Mouse (Mus musculus) erythroblast, embryonic 14.5 days (primary cell): ENCODE data around the gene Scamp4. TPM values are rescaled to one million over a fixed set of nuclear protein-coding genes. Genes with fewer than 3 reads are reported as not detected.

Source experiments
- H3K27me3 ChIP-seq: 2 replicates; pipeline ENCODE4 v1.6.1; 2012; ENCODE audit warnings: inconsistent platforms; ENCODE audit not compliant: control insufficient read depth
- H3K36me3 ChIP-seq: 2 replicates; pipeline ENCODE4 v1.6.1; 2012; ENCODE audit warnings: mild to moderate bottlenecking, inconsistent platforms; ENCODE audit not compliant: control insufficient read depth
- H3K4me1 ChIP-seq: 2 replicates; pipeline ENCODE4 v1.6.1; 2012; ENCODE audit warnings: inconsistent platforms; ENCODE audit not compliant: control insufficient read depth
- H3K4me3 ChIP-seq: replicated peaks from 2 replicates; pipeline ENCODE3; 2012; ENCODE audit warnings: moderate library complexity, mild to moderate bottlenecking, inconsistent platforms
- H3K9me3 ChIP-seq: 2 replicates; pipeline ENCODE4 v1.6.1; 2012; ENCODE audit warnings: low read length, inconsistent platforms, mixed read lengths; ENCODE audit not compliant: control insufficient read depth
- GATA1 ChIP-seq: IDR thresholded peaks from 2 replicates; pipeline ENCODE4 v1.6.1; 2012; ENCODE audit warnings: low read length, inconsistent platforms, mixed read lengths
- TAL1 ChIP-seq: IDR thresholded peaks from 3 replicates; pipeline ENCODE4 v1.6.1; 2012; ENCODE audit warnings: low read length, inconsistent platforms, mixed read lengths
- polyA plus RNA-seq: library from polyadenylated mRNA; stranded (reverse); fragments of >175 nt; gene quantifications from 2 replicates; pipeline ENCODE4 v1.2.3, GENCODE M21; 2012

The Scamp4 gene
- polyA plus RNA-seq, 1 experiment, result 6.8 TPM

GRCm38 (mm10) chr10:80577195-80578130 is 25.2 kb upstream of the Scamp4 start, which contains the start of gene Klf16:
TSS of gene Klf16 (minus strand) at chr10:80577321.
- Histone ChIP-seq H3K27me3 (no peaks in the 10 kb centered on the region), H3K4me1 (peaks cover 85% of the 10 kb centered on the region), H3K36me3 (peaks cover 48% of the 10 kb centered on the region), H3K9me3 (no peaks in the 10 kb centered on the region), H3K4me3 (peak within 1 kb of the TSS; percentile 96)
- TF ChIP-seq TAL1 (no peak), GATA1 (no peak)

DNA sequence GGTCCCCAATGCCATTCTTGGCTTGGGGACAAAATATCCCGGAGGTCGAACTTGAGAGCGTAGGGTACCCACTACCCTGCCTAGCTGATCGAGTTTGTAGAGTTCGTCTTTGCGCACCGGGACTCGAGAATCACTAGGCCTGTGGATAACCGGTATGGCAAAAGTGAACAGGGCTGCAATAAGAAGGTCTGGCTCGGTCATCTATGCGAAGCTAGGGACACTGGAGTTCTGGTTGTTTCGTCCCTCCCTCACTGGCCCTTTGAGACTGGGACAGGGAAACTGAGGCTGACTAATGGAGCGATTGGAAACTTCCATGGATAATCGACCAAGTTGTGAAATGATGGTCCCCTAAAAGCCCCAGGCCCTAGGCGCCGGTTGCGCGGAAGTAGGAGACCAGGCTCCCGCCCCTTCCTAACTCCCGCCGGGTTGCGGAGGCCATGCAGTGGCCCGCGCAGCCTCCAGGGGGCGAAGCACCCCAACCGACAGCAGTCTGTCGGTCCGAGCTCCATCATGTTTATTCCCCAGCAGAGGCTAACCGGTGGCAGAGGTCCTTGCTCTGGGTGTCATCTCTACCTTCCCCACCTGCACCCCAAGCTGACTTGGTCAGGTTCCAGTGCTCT is 24.4 kb upstream of the Scamp4 start:
- Histone ChIP-seq H3K27me3 (no peaks in the 10 kb centered on the region), H3K4me3 (peak overlapping the region; percentile 96), H3K4me1 (peaks cover 79% of the 10 kb centered on the region), H3K9me3 (no peaks in the 10 kb centered on the region), H3K36me3 (peaks cover 49% of the 10 kb centered on the region)
- TF ChIP-seq GATA1 (no peak), TAL1 (no peak)

- H3K36me3 ChIP-seq, result peaks cover 49% of the 10 kb centered on the region
- no peak for TF ChIP-seq GATA1
- no peak for TF ChIP-seq TAL1
- H3K9me3 ChIP-seq, result no peaks in the 10 kb centered on the region
- H3K27me3 ChIP-seq, result no peaks in the 10 kb centered on the region
- peaks cover 79% of the 10 kb centered on the region for H3K4me1 ChIP-seq
- H3K4me3 ChIP-seq, result peak overlapping the region; percentile 96
Observed at GRCm38 (mm10) chr10:80578911-80579310, 23.8 kb upstream of the Scamp4 start.

DNA sequence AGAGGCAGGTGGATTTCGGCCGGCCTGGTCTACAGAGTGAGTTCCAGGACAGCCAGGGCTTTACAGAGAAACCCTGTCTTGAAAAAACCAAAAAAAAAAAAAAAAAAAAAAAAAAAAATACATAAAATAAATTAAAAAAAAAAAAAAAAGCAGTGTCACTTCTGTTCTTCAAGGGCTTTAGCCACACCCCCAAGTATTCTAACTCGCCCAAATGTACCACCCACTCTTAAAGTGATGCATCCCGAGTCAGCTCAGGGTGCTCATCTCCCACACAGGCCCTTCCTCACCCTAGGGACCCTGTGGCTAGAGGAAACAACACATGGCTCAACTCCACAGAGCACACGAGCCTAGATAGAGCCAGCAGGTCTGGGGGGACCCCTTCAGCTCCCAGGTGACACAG is 19.6 kb upstream of the Scamp4 start:
- TF ChIP-seq TAL1 (no peak), GATA1 (no peak)
- no peaks in the 10 kb centered on the region for H3K9me3 ChIP-seq
- peaks cover 65% of the 10 kb centered on the region for H3K36me3 ChIP-seq
- H3K4me3 ChIP-seq, result no peak overlapping the region
- H3K4me1 ChIP-seq, result peaks cover 76% of the 10 kb centered on the region
- no peaks in the 10 kb centered on the region for H3K27me3 ChIP-seq

GRCm38 (mm10) chr10:80584045-80584488 is 18.6 kb upstream of the Scamp4 start:
- H3K4me1 ChIP-seq, result peaks cover 76% of the 10 kb centered on the region

DNA sequence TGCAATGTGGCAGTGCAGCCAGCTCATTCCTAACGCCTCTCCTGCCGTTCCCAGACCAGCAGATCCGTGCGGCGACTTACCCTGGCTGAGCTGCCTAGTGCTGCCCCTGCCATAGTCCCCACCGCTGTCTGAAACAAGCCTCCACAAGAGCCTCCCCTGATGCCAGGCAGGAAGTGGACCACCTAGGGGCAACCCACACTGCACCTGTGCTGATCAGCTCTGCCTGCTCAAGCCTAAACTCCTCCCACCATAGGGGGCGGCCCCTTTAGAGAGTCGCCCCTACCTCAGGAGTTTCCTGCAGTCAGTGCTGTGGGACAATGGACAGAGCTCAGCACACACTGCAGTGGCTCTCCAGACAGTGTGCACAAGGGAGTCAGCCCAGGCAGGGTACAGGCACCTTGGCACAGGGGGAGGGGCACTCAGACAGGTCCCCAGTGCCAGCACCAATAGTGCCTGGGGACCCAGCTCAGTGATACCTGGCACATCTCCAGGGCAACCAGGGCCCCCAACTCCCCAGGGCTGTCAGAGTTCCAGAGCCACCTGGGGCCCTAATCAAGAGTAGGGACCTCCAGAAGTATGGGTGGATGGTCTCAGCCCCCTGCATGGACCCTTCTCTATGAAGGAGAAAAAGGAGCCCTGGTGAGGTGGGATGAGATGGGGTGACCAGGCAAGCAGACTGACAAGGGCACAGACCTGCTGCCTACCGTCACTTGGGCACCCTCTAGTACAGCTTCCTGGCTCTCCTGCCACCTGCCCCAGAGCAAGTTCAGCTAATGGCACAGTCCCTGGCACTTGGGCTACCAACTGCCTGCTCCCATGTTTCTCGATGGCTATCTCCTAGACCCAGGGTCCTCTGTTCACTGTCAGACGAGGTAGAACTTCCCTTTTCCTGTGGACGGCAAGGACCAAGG is 17.8 kb upstream of the Scamp4 start:
- Histone ChIP-seq H3K36me3 (peaks cover 67% of the 10 kb centered on the region), H3K4me1 (peaks cover 77% of the 10 kb centered on the region)
- TF ChIP-seq TAL1 (no peak), GATA1 (no peak)

More at GRCm38 (mm10) chr10:80584045-80584488, 18.6 kb upstream of the Scamp4 start:
- Histone ChIP-seq H3K36me3 (peaks cover 67% of the 10 kb centered on the region), H3K9me3 (no peaks in the 10 kb centered on the region), H3K27me3 (no peaks in the 10 kb centered on the region), H3K4me3 (no peak overlapping the region)
- TF ChIP-seq GATA1 (no peak), TAL1 (no peak)

DNA sequence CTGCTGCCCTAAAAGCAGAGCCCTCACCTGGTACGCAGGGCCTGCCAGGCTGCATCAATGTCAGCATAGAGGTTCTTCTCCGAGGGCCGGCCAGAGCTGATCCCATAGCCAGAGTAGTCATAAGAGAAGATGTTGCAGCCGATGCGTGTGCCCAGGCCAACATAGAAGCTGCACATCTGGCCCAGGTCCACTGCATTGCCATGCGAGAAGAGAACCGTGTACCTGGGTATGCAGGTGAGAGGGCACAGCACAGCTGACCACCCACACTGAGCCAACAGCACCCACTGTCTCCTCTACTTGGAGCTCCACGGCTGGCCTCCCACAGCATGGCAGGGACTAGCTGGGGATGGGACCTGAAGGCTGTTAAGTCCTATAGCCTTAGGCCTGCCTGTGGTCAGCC is 17.1 kb upstream of the Scamp4 start:
- peaks cover 75% of the 10 kb centered on the region for H3K4me1 ChIP-seq
- no peaks in the 10 kb centered on the region for H3K27me3 ChIP-seq
- no peaks in the 10 kb centered on the region for H3K9me3 ChIP-seq
- no peak overlapping the region for H3K4me3 ChIP-seq
- peaks cover 67% of the 10 kb centered on the region for H3K36me3 ChIP-seq
- no peak for TF ChIP-seq GATA1
- no peak for TF ChIP-seq TAL1

More for the DNA sequence above, 17.8 kb upstream of the Scamp4 start:
- H3K27me3 ChIP-seq, result no peaks in the 10 kb centered on the region
- no peak overlapping the region for H3K4me3 ChIP-seq
- H3K9me3 ChIP-seq, result no peaks in the 10 kb centered on the region

- Histone ChIP-seq H3K36me3 (peaks cover 59% of the 10 kb centered on the region), H3K27me3 (no peaks in the 10 kb centered on the region), H3K9me3 (no peaks in the 10 kb centered on the region), H3K4me1 (peaks cover 77% of the 10 kb centered on the region), H3K4me3 (no peak overlapping the region)
- TF ChIP-seq GATA1 (no peak), TAL1 (no peak)
Observed at GRCm38 (mm10) chr10:80586407-80587304, 16.0 kb upstream of the Scamp4 start.
